Mouse (Mus musculus) gastrocnemius, postnatal 4 days (tissue): ENCODE results near the gene Rtn4rl1. TPM values are rescaled to one million over a fixed set of nuclear protein-coding genes. Genes with fewer than 3 reads are reported as not detected.
A peak's percentile ranks its signal among the peaks of the same experiment; 100 is the strongest.

ENCODE experiments used
- DNase-seq, 2 experiments: peaks; one replicate each; pipeline ENCODE4 v3.0.0; 2021 to 2022; ENCODE audit warnings: low spot score in 2 of 2, mixed read lengths in 2 of 2
- total RNA-seq, 2 experiments: library from RNA; stranded (reverse); gene quantifications; 2 replicates each; pipeline ENCODE4 v1.2.3; 2021

Gene Rtn4rl1
- total RNA-seq, 2 experiments from 2014 or later, result 4.2 to 5.0 TPM

- no peak for DNase-seq
Measured at GRCm38 (mm10) chr11:75245372-75246330, 52.1 kb downstream of the Rtn4rl1 start.

GRCm38 (mm10) chr11:75246589-75246988, 53.0 kb downstream of the Rtn4rl1 start:
- DNase-seq, result no peak

GRCm38 (mm10) chr11:75247137-75247730, 53.7 kb downstream of the Rtn4rl1 start:
- no peak for DNase-seq

DNA sequence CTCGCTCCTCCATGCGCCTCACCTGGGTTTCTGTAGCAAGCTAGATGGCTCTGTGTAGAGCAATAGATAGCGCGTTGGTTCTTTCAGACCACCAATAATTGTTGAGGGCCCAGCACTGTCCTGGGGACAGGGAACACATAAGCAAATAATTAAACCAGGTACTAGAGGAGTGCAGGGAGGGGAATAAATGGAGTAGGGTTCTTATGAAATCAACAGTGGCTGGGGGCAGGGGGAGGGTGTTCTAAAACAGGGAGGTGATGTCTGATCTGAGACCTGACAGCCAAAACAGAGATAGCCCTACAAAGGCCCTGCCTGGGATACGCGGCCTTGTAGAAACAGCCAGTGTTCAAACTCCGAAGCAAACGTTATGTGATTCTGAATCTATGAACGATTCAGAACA, 56.0 kb downstream of the Rtn4rl1 start:
- DNase-seq, result no peak

DNA sequence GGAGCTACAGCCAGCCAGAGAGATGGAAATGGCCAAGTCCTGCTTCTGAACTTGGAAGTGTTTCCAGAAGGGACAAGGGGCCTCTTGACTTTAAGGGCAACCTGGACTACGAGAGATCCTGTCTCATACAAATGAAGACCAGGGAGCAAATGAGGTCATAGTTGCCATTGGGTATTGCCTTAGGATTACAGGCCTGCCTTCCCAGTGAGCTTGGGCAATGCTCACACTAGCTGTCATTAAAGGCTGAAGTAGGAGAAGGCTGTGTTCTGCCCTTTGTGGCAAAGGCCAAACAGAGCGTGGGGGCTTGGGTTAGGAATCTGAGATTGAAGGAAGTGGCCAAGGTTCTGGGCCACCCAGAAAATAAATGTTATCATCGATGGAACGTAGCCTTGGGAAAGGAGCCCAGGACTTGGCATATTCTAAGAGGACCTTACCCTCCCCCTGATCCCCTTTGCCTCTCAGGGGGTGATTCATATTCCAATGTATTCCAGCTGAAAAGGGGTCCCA, 57.5 kb downstream of the Rtn4rl1 start:
- DNase-seq, result no peak

DNA sequence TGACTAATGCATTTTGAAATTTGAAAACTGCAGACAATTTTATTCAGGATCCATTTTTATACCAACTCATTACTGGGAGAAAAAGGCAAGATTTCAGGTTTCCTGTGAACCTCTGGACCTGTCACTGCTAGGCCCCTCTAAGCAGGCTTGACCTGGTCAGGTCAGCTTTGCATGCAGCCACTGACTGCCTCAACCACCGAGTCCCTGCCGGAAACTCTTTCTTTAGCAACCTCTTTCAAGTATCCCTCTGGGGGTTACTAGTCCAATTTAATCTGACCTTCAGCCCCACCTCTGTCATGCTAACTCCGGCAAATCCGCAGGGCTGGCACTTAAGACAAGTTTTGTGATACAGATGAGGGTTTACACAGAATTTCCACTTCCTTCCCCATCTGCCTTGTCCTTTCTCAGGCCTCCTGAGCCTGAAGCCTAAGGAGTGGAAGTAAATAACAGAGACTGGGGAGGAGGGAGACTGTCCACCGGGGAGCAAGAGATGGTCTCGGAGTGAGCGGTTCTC, 58.0 kb downstream of the Rtn4rl1 start:
- DNase-seq, result no peak

DNA sequence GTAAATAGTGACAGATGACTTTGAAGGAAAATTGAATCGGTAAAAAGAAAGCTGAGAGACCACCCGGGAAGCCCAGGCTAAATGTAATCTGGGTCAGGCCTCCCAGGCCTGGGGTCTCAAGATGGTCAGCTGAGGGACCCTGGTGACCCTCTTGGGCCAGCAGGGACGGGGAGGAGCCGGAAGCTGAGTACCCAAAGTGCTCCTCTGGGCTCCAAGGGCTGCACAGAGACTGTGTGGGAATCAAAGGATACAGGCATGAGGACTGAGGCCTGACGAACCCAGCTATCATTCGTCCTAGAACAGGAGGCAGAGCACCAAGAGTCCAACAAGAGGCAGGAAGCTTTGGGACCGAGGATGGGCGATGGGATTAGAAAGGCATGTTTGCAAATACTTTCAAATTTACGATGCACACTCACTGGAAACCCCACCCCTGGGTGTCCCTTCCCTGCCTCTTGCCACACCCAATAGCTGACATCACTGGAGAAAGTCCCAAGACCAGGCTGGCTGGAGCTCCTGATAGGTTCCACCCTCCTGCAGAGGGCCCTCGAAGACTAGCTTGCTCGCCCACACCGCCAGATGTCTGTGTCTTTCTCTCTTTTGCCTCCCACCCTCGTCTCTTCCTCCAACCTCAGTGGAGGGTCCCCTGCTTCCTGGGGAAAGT, 60.8 kb downstream of the Rtn4rl1 start:
- DNase-seq, result peak in 1 of 2 experiments; percentile 48

- no peak for DNase-seq
Measured at GRCm38 (mm10) chr11:75255330-75255729, 61.7 kb downstream of the Rtn4rl1 start.

DNA sequence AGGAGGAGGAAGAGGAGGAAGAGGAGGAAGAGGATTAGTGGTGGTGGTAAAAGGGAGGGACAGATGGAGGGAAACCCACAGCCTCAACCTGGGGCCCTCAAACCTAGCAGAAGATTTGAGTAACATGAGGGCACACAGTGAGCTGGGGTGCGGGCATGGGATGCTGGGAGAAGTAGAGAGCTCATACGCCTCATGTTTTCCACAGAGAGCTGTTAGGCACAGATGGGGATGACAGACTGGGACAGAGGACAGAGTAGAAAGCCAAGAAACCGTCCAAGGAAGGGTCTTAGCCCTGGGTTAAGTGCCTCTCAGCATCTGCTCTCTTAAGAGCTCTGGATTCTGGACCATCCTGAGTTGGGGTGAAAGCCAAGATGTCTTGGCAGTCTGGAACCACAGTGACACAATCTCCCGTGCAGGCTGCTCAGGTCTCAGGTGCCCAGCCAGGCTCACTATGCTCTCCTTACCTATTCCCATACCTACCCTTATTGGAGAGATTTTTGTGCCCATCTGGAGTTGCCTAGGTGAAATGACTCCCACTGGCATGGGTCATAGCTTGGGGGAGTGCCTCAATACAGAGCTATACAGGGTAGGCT, 63.6 kb downstream of the Rtn4rl1 start:
- DNase-seq, result no peak

GRCm38 (mm10) chr11:75259416-75259815, 65.8 kb downstream of the Rtn4rl1 start:
- DNase-seq, result no peak

DNA sequence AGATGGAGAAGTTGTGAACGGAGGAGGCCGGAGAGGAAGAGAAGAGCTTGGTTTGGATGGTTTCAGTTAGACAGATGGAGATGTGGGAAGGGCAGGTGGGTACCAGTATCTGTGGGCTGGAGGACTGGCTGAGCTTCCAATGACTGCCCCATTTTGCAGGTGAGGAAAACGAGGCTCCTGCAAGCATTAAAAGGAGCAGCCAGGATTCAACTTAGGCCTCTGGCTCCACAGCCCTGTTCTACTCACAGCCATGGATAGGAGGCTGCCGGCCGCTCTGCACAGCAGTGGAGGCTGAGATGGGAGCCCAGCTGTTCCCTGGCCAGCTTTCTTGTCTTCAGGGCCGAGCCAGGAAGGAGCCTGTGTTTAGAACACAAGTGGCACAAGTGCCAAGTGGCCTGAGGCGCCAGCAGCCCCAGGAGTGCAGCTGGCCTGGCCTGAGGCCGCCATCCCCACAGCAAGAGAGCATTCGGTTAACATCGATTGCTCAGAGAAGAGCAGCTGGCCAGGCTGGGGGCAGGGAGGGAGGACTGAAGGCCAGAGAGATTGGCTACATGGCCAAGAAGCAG, 66.5 kb downstream of the Rtn4rl1 start:
- peak; percentile 49 to 66 for DNase-seq

GRCm38 (mm10) chr11:75261016-75261415, 67.4 kb downstream of the Rtn4rl1 start:
- DNase-seq, result no peak

GRCm38 (mm10) chr11:75261730-75262129, 68.1 kb downstream of the Rtn4rl1 start:
- DNase-seq, result no peak

DNA sequence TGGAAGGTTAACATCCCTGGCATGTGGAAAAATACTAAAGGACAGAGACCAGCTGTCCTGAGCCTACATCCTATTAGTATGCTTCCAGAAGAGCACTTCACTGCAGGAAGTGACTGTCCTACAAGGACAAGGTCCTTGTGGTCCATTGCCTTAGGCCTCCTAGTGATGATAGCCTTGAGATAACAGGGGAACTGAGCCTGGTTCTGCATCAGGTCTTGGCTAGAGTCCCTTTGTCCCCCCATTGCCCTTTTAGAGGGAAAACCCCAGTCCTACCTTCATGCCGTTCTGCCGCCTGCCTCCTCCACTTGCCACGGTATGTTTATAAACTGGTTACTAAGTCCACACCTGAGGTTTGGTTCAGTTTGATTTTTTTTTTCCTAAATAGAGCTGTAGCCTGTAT, 68.6 kb downstream of the Rtn4rl1 start:
- no peak for DNase-seq

DNA sequence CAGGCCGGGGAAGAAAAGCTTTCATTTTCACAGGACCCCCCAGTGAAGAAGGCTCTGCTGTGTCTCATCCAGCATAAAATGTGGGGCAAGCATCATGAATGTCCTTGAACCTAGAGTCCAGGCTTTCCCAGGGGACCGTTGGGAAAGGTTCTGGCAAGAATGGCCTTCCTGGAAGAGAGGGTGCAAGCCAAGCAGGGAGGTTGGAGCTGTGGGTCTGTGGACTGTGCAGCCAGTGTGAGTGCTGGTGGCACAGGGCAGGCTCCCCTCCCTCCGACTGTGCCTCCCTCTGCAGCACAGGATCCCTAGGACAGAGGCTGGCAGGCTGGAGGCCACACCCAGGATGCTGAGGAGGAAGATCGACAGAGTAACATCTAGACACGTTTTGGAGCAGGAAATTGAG, 69.2 kb downstream of the Rtn4rl1 start:
- DNase-seq, result no peak

- DNase-seq, result no peak
Measured at GRCm38 (mm10) chr11:75263274-75263963, 69.8 kb downstream of the Rtn4rl1 start.

- DNase-seq, result no peak
Measured at GRCm38 (mm10) chr11:75263964-75264312, 70.4 kb downstream of the Rtn4rl1 start.

DNA sequence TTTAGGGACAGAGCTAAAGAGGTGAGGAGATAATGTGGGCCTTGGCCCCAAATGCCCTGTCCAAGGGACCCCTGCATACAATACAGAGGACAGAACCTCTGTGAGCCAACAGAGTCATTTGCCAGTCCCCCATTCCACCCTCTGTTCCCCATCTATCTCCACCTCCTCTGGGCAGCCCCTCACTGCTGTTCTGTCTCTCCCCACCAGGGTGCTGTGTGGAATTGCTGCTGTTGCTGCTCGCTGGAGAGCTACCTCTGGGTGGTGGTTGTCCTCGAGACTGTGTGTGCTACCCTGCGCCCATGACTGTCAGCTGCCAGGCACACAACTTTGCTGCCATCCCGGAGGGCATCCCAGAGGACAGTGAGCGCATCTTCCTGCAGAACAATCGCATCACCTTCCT, 71.0 kb downstream of the Rtn4rl1 start:
- no peak for DNase-seq

DNA sequence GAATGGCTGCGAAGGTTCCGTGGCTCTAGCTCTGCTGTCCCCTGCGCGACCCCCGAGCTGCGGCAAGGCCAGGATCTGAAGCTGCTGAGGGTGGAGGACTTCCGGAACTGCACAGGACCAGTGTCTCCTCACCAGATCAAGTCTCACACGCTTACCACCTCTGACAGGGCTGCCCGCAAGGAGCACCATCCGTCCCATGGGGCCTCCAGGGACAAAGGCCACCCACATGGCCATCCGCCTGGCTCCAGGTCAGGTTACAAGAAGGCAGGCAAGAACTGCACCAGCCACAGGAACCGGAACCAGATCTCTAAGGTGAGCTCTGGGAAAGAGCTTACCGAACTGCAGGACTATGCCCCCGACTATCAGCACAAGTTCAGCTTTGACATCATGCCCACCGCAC, 72.0 kb downstream of the Rtn4rl1 start:
- DNase-seq, result no peak

DNA sequence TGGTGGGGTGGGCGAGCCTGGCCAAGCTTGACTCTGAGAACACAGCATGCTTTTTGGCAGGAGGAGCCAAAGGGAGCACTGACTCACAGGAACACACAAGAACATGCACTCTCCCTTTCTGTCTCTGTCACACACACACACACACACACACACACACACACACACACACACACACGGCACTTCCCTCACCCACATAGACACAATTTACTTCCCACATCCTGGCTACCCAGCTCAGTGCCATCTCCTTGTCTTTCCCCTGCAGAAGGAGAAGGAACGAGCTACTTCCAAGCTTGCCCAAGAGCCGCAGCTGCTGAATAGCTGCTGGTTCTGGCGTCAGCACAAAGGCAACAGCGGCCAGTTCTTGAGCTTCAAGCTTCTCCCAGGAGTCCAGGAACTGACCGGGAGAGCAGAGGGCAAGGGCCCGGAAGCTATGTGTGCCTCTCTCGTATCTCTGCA, 74.3 kb downstream of the Rtn4rl1 start:
- DNase-seq, result peak in 1 of 2 experiments; percentile 48
